Mouse (Mus musculus): ENCODE measurements around the gene Itpkb.

DNA sequence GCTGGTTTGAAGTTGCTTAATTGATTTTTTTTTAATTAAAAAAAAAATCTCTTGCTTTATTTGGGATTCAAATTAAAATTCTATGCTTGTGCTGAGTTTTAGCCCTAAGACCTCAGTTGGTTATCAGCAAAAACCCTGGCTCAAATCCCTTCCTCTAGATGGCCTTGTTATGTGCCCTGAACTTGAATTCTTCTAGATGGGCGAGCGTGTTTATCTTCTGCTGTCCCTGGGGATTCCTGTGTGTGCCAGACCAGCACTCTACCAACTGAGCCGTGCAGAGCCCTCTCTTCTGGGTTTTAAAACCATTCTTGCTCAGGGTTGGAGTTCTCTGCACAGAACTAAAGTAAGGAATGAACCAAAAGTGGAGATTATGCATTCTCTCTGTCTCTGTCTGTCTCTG, 22.0 kb downstream of the Itpkb start:
- TF ChIP-seq CTCF (IDR thresholded peaks at IDR 0.05) (no peak), EP300 (IDR thresholded peaks at IDR 0.05) (no peak)

Measured in lung, postnatal 0 days (tissue).